Mouse (Mus musculus) adrenal gland, postnatal 10 days (tissue): ENCODE measurements around the gene Man1c1. TPM values are rescaled to one million over a fixed set of nuclear protein-coding genes. Genes with fewer than 3 reads are reported as not detected.

Source experiments
- DNase-seq: peaks from one replicate; pipeline ENCODE4 v3.0.0; 2021; ENCODE audit warnings: mixed read lengths
- total RNA-seq, 2 experiments: library from RNA; stranded (reverse); gene quantifications; 2 replicates each; pipeline ENCODE4 v1.2.3; 2021

Man1c1 gene
- total RNA-seq, 2 experiments from 2014 or later: 21.3 TPM

- DNase-seq: no peak
These were observed 29.1 kb downstream of the Man1c1 start for GRCm38 (mm10) chr4:134674970-134675369.

GRCm38 (mm10) chr4:134673882-134674463, 30.1 kb downstream of the Man1c1 start:
- DNase-seq: no peak

- DNase-seq: no peak
These were observed 30.9 kb downstream of the Man1c1 start for GRCm38 (mm10) chr4:134673151-134673550.

- DNase-seq: no peak
These were observed 31.8 kb downstream of the Man1c1 start for GRCm38 (mm10) chr4:134672326-134672725.

- DNase-seq: no peak
These were observed 32.4 kb downstream of the Man1c1 start for GRCm38 (mm10) chr4:134671660-134672173.

- peak; percentile 66 for DNase-seq
These were observed 34.2 kb downstream of the Man1c1 start for GRCm38 (mm10) chr4:134669742-134670354.

- no peak for DNase-seq
These were observed 35.6 kb downstream of the Man1c1 start for GRCm38 (mm10) chr4:134668355-134669028.

- DNase-seq: no peak
These were observed 37.7 kb downstream of the Man1c1 start for GRCm38 (mm10) chr4:134666391-134666790.

GRCm38 (mm10) chr4:134663052-134663451, 41.0 kb downstream of the Man1c1 start:
- DNase-seq: peak; percentile 71

- DNase-seq: no peak
These were observed 43.4 kb downstream of the Man1c1 start for GRCm38 (mm10) chr4:134660630-134661183.

GRCm38 (mm10) chr4:134659354-134660301, 44.5 kb downstream of the Man1c1 start:
- DNase-seq: no peak

- DNase-seq: no peak
These were observed 46.6 kb downstream of the Man1c1 start for GRCm38 (mm10) chr4:134657473-134657872.

GRCm38 (mm10) chr4:134654391-134654790, 49.7 kb downstream of the Man1c1 start:
- DNase-seq: no peak

GRCm38 (mm10) chr4:134652720-134653119, 51.4 kb downstream of the Man1c1 start:
- DNase-seq: no peak

GRCm38 (mm10) chr4:134652151-134652550, 51.9 kb downstream of the Man1c1 start:
- no peak for DNase-seq

- DNase-seq: peak; percentile 51
These were observed 52.7 kb downstream of the Man1c1 start for GRCm38 (mm10) chr4:134651358-134651757.

- no peak for DNase-seq
These were observed 58.8 kb downstream of the Man1c1 start for GRCm38 (mm10) chr4:134645042-134645948.

- no peak for DNase-seq
These were observed 59.7 kb downstream of the Man1c1 start for GRCm38 (mm10) chr4:134644410-134644809.

GRCm38 (mm10) chr4:134641711-134642516, 62.2 kb downstream of the Man1c1 start:
- no peak for DNase-seq

- no peak for DNase-seq
These were observed 64.8 kb downstream of the Man1c1 start for GRCm38 (mm10) chr4:134639325-134639724.
